Mouse (Mus musculus) kidney, postnatal 25 days (tissue): ENCODE measurements around the gene Frmpd1.

Source experiments
- DNase-seq, 2 experiments: peaks; one replicate each; pipeline ENCODE4 v3.0.0; 2021; ENCODE audit warnings: mixed read lengths in 2 of 2

Frmpd1 gene

DNA sequence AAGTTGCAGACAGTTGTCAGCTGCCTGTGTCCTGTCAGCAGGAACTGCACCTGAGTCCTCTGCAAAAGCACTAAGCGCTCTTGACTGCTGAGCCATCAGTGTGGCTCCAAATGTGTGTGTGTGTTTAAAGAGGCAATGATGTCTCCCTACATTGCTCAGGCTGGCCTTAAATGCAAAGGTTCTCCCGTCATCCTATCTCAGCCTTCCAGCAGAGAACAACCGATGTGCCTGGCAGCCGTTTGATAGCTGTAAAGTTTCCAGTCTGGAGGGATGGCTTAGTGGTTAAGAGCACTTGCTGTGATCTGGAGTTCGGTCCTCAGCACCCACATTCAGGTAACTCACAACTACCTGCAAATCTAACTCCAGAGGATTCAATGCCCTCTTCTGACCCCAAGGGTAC, 56.7 kb downstream of the Frmpd1 start:
- no peak for DNase-seq

DNA sequence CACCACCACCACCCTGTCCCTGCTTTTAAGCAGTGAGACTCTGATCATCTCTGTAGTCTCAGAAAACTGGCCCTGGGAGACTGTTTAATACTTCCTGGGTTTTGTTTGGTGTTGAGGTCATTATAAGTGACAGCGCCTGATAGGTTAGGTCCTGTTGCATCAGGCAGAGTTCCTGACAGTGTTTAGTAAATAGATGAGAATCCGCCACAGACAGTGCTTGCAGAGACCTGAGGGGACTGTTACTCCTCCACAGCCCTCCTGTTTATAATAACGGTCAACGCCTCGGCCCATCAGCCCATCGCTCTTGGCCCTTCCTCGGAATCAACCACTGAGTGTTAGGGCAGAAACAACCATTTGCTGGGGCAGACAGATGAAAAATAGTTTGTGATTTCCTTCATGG, 57.5 kb downstream of the Frmpd1 start:
- no peak for DNase-seq

- DNase-seq = no peak
Observed at GRCm38 (mm10) chr4:45243211-45243902, 58.7 kb downstream of the Frmpd1 start.

DNA sequence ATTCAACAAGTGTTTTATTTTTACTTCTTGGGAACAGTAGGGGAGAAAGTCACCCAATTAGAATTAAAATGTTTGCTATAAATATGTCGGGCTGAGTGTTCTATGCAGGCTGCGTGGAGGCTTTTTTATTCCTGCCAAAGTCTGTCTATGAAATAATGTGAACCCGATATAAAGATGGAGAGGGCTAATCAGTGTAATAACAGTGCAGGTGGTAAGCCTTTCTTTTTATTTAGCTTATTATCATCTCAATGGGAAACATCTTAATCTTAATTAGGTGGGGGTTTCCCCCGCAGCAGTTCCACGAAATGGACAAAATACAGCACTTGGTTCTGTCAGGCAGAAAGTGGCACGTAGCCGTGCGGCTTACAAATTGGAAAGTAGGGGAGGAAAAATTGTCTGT, 66.6 kb downstream of the Frmpd1 start:
- no peak for DNase-seq

DNA sequence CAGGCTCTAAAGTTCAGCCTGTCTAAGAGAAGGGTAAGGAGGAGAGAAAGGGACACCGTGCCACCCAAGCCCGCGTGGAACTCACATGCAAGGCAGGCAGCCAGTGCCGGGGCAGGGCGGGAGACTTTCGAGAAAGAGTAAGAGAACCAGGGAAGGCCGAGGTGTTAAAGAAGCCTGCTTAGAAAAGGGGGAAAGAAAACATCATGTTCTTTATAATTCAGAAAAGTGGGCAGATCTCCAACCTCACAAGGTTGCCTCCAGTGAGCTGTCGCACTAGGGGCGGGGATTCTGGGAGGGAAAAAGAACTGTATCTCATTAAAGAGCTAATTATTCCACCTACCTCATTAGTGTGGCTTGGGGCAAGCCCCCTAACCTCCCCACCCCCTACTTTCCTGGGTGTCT, 68.2 kb downstream of the Frmpd1 start:
- no peak for DNase-seq

DNA sequence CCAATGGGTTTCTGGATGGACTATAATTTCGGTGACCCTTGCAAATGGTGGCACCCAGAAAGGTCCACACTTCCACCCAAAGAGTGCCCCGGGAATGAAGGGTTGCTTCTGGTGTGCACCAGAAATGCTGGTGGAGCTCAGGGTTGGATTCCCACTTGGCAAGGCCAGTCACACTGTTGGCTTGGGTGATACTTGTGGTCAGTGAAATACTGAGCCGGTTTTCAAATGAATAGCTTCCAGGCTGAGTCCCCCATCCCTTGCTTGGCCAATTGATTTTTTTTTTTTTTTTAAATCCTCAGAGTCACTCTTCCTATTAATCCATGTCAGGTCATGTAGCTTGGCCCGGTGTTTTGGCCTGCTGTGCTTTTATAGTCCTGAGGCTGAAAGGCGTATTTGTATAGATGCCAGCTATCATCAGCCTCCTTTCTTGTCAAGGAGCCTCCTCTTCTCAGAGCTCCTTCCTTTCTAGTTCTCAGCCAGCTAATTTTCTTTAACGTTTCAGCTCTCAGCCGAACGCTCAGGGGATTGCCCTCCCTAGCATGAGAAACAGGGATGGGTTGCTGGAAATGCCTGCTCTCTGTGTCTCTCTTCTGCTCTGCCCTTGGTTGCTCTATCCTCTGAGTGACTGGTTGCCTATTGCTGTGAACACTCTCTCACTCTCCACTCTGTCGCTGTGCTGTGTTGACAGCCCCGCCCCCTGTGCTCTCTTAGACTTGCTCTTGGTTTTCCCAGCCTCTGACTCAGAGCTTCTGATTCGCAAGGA, 69.3 kb downstream of the Frmpd1 start:
- DNase-seq = no peak

- DNase-seq = no peak
Observed at GRCm38 (mm10) chr4:45259232-45259832, 74.7 kb downstream of the Frmpd1 start.

GRCm38 (mm10) chr4:45261551-45261950, 76.9 kb downstream of the Frmpd1 start:
- no peak for DNase-seq

- no peak for DNase-seq
Observed at GRCm38 (mm10) chr4:45267883-45268282, 83.2 kb downstream of the Frmpd1 start.

DNA sequence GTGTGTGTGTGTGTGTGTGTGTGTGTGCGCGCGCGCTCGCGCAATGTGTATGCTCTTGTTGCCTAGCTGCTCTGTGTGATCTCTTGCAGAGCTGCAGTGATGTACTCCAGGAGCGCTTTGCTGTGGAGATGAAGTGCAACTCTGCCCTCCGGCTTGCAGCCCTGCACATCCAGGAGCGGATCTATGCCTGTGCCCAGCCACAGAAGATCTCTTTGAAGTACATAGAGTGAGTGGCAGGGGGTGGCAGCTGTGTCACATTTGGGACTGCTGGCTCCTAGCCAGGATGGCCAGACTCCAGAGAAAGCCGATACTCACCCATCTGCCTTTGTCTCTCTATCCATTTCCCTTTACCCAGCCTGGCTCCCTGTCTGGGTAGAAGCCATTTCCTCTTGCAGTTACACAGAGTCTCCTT, 86.4 kb downstream of the Frmpd1 start:
- DNase-seq = peak; percentile 45 to 54

- DNase-seq = peak in 1 of 2 experiments; percentile 7
Observed at GRCm38 (mm10) chr4:45275770-45276169, 91.1 kb downstream of the Frmpd1 start.

- DNase-seq = peak in 1 of 2 experiments; percentile 35
Observed at GRCm38 (mm10) chr4:45279292-45279691, 94.6 kb downstream of the Frmpd1 start.

DNA sequence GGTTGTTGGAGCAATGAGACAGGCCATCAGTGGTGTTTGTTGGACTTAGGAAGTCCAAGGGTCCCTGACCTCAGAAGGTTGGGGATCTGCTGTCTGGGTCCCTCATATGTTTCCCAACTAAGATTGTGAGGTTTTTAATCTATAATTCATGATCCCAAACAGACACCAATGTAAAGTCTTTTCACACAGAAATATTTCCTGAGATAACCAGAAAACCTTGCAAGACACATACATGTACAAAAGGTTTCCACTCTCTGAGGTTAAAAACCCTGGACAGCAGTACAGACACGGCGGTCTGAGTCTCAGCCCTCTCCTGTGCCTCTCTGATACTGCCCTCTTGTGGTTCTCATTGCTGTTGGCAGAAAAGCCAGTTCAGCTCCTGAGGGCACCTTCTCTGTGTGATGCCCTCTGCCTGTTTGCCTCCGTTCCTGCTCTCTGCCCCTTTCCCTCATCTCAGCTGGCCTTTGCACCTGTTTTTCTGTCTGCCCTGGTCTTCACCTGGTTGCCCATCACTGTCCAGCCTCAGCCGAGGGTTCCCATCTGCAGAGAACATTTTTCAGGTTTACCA, 95.4 kb downstream of the Frmpd1 start:
- DNase-seq = peak; percentile 74 to 77

GRCm38 (mm10) chr4:45286318-45286717, 101.6 kb downstream of the Frmpd1 start:
- peak in 1 of 2 experiments; percentile 4 for DNase-seq

DNA sequence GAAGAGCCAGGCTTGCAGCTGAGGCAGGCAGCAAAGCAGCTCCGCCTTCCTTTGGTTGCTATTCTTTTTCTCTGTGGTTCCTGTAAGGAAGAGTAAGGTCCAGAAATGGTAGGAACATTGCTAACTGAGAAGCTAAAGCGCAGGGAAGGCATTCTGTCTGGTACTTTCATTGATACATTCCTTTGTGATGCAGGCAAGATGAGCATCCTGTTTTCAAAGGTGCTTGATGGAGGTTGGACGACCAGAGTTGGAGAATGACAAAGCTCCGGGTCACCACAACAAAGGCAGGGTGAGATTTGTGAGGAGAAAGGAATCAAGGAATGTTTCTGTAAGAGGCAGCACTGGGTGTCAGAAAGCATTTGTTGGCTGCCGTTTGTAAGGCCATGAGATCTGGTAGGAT, 103.2 kb downstream of the Frmpd1 start:
- DNase-seq = no peak

GRCm38 (mm10) chr4:45296662-45297564, 112.2 kb downstream of the Frmpd1 start, which contains the start of gene Trmt10b:
TSS of gene Trmt10b (plus strand) at chr4:45297127.
- peak; percentile 85 to 87 for DNase-seq

- no peak for DNase-seq
Observed at GRCm38 (mm10) chr4:45305536-45305935, 120.9 kb downstream of the Frmpd1 start.

GRCm38 (mm10) chr4:45308046-45308445, 123.4 kb downstream of the Frmpd1 start:
- peak in 1 of 2 experiments; percentile 39 for DNase-seq

GRCm38 (mm10) chr4:45308606-45309005, 123.9 kb downstream of the Frmpd1 start:
- no peak for DNase-seq

GRCm38 (mm10) chr4:45311056-45311455, 126.4 kb downstream of the Frmpd1 start:
- no peak for DNase-seq

DNA sequence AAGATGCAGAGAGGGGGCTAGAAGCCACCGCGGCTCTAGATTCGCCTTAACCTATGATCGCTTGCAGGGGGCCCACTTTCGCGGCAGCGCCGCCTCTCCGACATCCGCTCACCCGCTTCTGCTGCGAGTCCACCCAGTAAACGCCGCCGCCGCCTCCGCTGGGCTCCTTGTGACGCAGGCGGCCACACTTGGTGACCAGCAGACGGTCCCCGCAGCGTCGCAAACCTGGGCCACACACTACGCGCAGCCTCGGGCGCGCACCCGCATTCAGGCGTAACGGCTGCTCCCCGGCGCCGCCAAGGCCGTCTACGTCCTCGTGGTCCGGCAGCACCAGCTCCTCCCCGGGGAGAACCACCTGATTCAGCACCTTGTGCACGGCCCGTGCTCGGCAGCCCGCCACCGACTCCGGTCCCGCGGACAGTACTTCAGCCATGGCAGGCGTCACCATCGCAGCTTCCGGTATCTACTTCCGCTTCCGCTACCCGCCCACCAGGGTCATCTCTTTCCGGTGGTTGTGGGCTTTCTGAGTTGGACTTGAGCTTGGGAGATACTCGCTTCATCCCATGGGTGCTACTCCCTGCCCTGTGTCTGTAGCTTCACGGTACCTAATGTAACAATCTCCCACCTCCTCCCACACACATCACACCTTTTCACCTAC, 135.6 kb downstream of the Frmpd1 start:
- DNase-seq = peak; percentile 88 to 94

- peak in 1 of 2 experiments; percentile 33 for DNase-seq
Observed at GRCm38 (mm10) chr4:45331139-45331538, 146.5 kb downstream of the Frmpd1 start.
